Mouse (Mus musculus) MEL (cell line): ENCODE measurements around the gene Fam214a. TPM values are rescaled to one million over a fixed set of nuclear protein-coding genes. Genes with fewer than 3 reads are reported as not detected.

Experiments
- DNase-seq: peaks from one replicate; pipeline ENCODE4 v3.0.0; 2011; ENCODE audit warnings: low read depth, low spot score
- H3K27ac ChIP-seq: 2 replicates; pipeline ENCODE4 v1.5.1; 2012; ENCODE audit warnings: low read depth, mild to moderate bottlenecking, control low read depth, low read length, moderate library complexity; ENCODE audit not compliant: control insufficient read depth
- H3K27me3 ChIP-seq, 2 experiments: fragments of 150-350 bp in 1 of 2; sonication (generic) in 1 of 2; 2 replicates each; pipeline ENCODE4 v1.6.1; 2012; ENCODE audit warnings: low read length in 2 of 2, mild to moderate bottlenecking in 2 of 2, improper control_type of control experiment in 1 of 2, moderate library complexity in 1 of 2; ENCODE audit not compliant: insufficient read depth in 2 of 2, control insufficient read depth in 1 of 2
- H3K36me3 ChIP-seq, 2 experiments: 2 replicates each; pipeline ENCODE4 v1.6.1; 2012 to 2014; ENCODE audit warnings: low read length in 2 of 2, improper control_type of control experiment in 1 of 2, inconsistent platforms in 1 of 2, mild to moderate bottlenecking in 1 of 2; ENCODE audit not compliant: insufficient read depth in 2 of 2, control insufficient read depth in 1 of 2
- H3K4me1 ChIP-seq, 2 experiments: fragments of 150-350 bp in 1 of 2; sonication (generic) in 1 of 2; 2 replicates each; pipeline ENCODE4 v1.6.1; 2012; ENCODE audit warnings: low read length in 2 of 2, improper control_type of control experiment in 1 of 2, mild to moderate bottlenecking in 1 of 2; ENCODE audit not compliant: insufficient read depth in 2 of 2, control insufficient read depth in 1 of 2
- H3K4me3 ChIP-seq, 2 experiments: fragments of 150-350 bp in 1 of 2; sonication (generic) in 1 of 2; 2 replicates each; pipeline ENCODE4 v1.5.1; 2012; ENCODE audit warnings: low read depth in 2 of 2, low read length in 2 of 2, mild to moderate bottlenecking in 2 of 2, moderate library complexity in 2 of 2, control low read depth in 1 of 2, improper control_type of control experiment in 1 of 2; ENCODE audit not compliant: control insufficient read depth in 1 of 2, insufficient read depth in 1 of 2
- H3K79me2 ChIP-seq: 2 replicates; pipeline ENCODE4 v1.6.1; 2012; ENCODE audit warnings: mild to moderate bottlenecking, low read length, moderate library complexity; ENCODE audit not compliant: control insufficient read depth, poor library complexity, insufficient read depth
- H3K9ac ChIP-seq: 2 replicates; pipeline ENCODE4 v1.6.1; 2012; ENCODE audit warnings: low read depth, mild to moderate bottlenecking, control low read depth, low read length, moderate library complexity; ENCODE audit not compliant: control insufficient read depth, poor library complexity, severe bottlenecking
- H3K9me3 ChIP-seq: fragments of 150-350 bp; sonication (generic); replicated peaks from 2 replicates; pipeline ENCODE4 v1.6.1; 2012; ENCODE audit warnings: mild to moderate bottlenecking, low read length, improper control_type of control experiment, moderate library complexity; ENCODE audit not compliant: insufficient read depth
- MAZ ChIP-seq: IDR thresholded peaks from 2 replicates; pipeline ENCODE4 v1.6.1; 2012; ENCODE audit warnings: low read depth, mild to moderate bottlenecking, inconsistent platforms, low read length, improper control_type of control experiment
- TAL1 ChIP-seq: IDR thresholded peaks from 2 replicates; pipeline ENCODE4 v1.6.1; 2012; ENCODE audit warnings: mild to moderate bottlenecking, inconsistent platforms, low read length, moderate library complexity, mixed read lengths
- polyA plus RNA-seq, 2 experiments: library from polyadenylated mRNA; stranded (reverse) in 1 of 2; unstranded in 1 of 2; fragments of >175 nt in 1 of 2; fragments of >200 nt in 1 of 2; gene quantifications; 2 replicates each; pipeline versions ENCODE4 v1.2.1 to v1.2.4; 2012; ENCODE audit warnings: low replicate concordance in 2 of 2, low read depth in 1 of 2; ENCODE audit not compliant: insufficient read length in 2 of 2, insufficient read depth in 1 of 2, missing spikeins in 1 of 2
- total RNA-seq: library from RNA; depleted of rRNA; stranded (reverse); fragments of 300-350 nt; gene quantifications from 2 replicates; pipeline ENCODE4 v1.2.3, GENCODE M21; 2012; rRNA removed

Gene Fam214a
- total and polyA plus RNA-seq, 3 experiments, result 2.3 to 3.9 TPM; not detected in 1

DNA sequence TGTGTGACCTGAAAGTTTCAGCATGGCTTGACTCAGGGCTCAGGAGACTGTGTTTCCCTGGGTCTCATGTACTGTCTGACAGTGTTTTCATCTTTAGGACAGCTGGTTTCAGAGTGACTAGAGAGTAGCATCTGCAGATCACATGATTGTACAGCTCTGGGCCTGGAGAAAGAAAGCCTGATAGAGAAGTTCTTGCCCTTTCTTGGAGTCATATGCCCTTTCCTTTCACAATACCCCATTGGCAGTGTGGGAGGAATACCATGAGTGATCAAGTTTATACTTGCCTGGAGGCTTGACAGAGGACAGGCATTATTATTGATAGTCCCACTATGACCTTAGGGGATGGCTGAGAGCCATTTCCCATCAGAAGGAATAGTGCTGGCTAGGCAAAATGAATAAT, 124.5 kb downstream of the Fam214a start:
- H3K27me3 ChIP-seq, result no peaks in the 10 kb centered on the region
- no peak overlapping the region for H3K9ac ChIP-seq
- H3K4me1 ChIP-seq, result peaks cover 3 to 6% of the 10 kb centered on the region in 2 experiments; a peak in 3 of 4 replicates
- no peak for TF ChIP-seq TAL1
- TF ChIP-seq MAZ, result no peak
- peaks cover 11% of the 10 kb centered on the region for H3K79me2 ChIP-seq
- peaks cover 0 to 14% of the 10 kb centered on the region in 2 experiments; a peak in 2 of 4 replicates for H3K36me3 ChIP-seq
- no peak for DNase-seq
- no peak overlapping the region for H3K27ac ChIP-seq
- H3K9me3 ChIP-seq, result no peaks in the 10 kb centered on the region
- no peak overlapping the region for H3K4me3 ChIP-seq

Other genes starting within 250 kb of the Fam214a start
- not detected in 2 replicates for gene Onecut1, start 91.0 kb upstream of the Fam214a start, total RNA-seq
- gene Onecut1, start 91.0 kb upstream of the Fam214a start, polyA plus RNA-seq, result not detected
- gene Arpp19, start 84.7 kb downstream of the Fam214a start, total RNA-seq, result 220 and 237 TPM in 2 replicates
- 100 to 1,000 TPM in 1 of 2 experiments, not detected in 1; 230 TPM for gene Arpp19, start 84.7 kb downstream of the Fam214a start, polyA plus RNA-seq
- 18.9 and 19.8 TPM in 2 replicates for gene Myo5a, start 118.1 kb downstream of the Fam214a start, total RNA-seq
- gene Myo5a, start 118.1 kb downstream of the Fam214a start, polyA plus RNA-seq, result 100 to 1,000 TPM in 1 of 2 experiments, 10 to 100 TPM in 1; 49.0 to 208 TPM